Mouse (Mus musculus): ENCODE measurements at regions not wholly inside any gene's neighbourhood (a gene's known extent, or its start where the extent isn't known, plus 50 kb on each side); places are given as distances from the start of the nearest gene placed in this dataset.

- TF ChIP-seq POLR2A (IDR thresholded peaks at IDR 0.05; ENCODE audit: borderline replicate concordance, insufficient read depth, low read length) (no peak), CTCF (IDR thresholded peaks at IDR 0.05; ENCODE audit: borderline replicate concordance, insufficient read depth, low read depth, low read length) (no peak)
These were observed 91.6 kb upstream of the Hnrnpk start for GRCm38 (mm10) chr13:58494726-58495125.

Data from cerebellum, adult 2 months (tissue).